Mouse (Mus musculus) lung, adult 2 months (tissue): ENCODE data around the gene Tnfrsf23.

Source experiments
- CTCF ChIP-seq: fragments of 200-500 bp; IDR thresholded peaks from 2 replicates; pipeline ENCODE4 v1.5.1; 2011; ENCODE audit warnings: mild to moderate bottlenecking, low read length, control low read depth; ENCODE audit not compliant: insufficient read depth
- POLR2A ChIP-seq: fragments of 200-500 bp; IDR thresholded peaks from 2 replicates; pipeline ENCODE4 v1.6.1; 2011; ENCODE audit warnings: low read depth, mild to moderate bottlenecking, control low read depth, low read length, borderline replicate concordance; ENCODE audit errors: extremely low read depth

DNA sequence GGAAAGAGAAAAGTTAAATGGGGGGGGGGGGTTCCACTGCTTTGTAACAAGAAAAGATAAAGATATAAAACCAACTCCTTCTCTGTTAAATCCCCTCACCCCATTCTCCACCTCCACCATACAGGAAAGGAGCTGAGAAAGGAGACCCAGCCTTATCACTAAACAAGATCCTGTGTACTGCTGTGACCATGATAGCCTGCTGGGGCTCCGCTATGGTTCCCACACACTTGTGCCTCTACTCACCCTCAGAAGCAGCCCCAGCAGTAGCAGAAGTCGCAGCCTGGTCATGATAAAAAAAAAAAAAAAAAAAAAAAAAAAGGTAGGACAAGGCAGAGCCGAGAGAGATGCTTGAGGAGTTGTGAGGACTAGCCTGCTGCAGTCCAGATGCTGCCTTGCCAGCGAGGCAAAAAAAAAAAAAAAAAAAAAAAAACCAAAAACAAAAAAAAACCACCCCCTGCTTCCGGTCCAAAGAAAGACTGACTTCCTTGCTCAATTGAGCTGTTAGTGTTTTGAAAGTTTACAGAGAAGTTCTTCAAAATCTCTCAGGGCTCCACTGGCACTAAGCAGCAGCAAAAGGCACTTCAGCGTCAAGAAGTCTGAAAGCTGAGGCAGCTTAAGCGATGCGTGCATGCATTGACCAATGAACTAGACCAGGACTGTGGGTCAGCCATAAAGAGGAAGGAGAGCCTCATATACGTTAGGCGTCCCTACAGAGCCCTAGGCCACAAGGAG, 58.0 kb downstream of the Tnfrsf23 start:
- no peak for TF ChIP-seq CTCF
- TF ChIP-seq POLR2A, result no peak
